Comparison of ENCODE assay signal across 23 mouse cellular contexts in the genomic region with DNA sequence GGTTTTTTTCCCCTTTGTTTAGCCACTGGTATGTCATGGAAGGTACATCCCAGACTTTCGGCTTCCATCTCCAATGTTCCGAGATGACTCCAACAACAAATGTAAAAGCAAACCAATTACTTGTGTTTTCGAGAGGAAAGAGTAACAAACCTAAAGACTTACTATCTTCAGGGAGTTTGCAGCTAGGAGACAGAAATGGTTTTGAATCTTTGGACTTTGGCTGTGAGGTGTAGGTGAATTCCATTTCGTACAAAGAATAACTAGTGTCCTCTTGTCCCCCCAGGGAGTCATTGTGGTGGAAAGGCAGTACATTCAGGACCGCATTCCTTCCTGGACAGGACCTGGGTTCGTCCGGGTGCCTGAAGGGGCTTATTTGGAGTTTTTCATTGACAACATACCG. TPM values are rescaled to one million over a fixed set of nuclear protein-coding genes. Genes with fewer than 3 reads are reported as not detected.
DNase-seq lines count a peak whose midpoint lies in the region; ATAC-seq lines count a peak whose summit lies in the region.
"Had no signal": no experiment of that assay in that cellular context is flagged by ENCODE, and none has a peak within 500 bp of the region (broad histone marks: within the 10 kb centered on the region; RNA-seq: fewer than 3 reads in every experiment).

No protein-coding gene starts in this region.

- no peaks in the 10 kb centered on the region for H3K27me3 ChIP-seq in heart, embryonic 15.5 days
- no peaks in the 10 kb centered on the region for H3K27me3 ChIP-seq in heart, embryonic 11.5 days (ENCODE audit: control insufficient read depth, insufficient read depth, low read length)
- H3K27me3 ChIP-seq: embryonic facial prominence, embryonic 13.5 days; embryonic facial prominence, embryonic 15.5 days; forebrain, embryonic 12.5 days had no signal

- H3K4me3 ChIP-seq in heart, embryonic 15.5 days, result no peak overlapping the region
- H3K4me3 ChIP-seq in heart, embryonic 11.5 days (ENCODE audit: low read depth, low read length), result no peak overlapping the region
- H3K4me3 ChIP-seq: embryonic facial prominence, embryonic 13.5 days; embryonic facial prominence, embryonic 15.5 days; erythroblast, embryonic 14.5 days; forebrain, embryonic 10.5 days; forebrain, embryonic 12.5 days had no signal

- peak; percentile 59 for DNase-seq in kidney, adult 9 months
- no peak for DNase-seq in kidney, postnatal 4 days
- DNase-seq: adrenal gland, adult 2 months; adrenal gland, postnatal 25 days; cerebellum, adult 11 months; cerebellum, adult 18-20 months; cerebellum, adult 8-10 months; cerebellum, adult 9-11 months; cerebellum, postnatal 14 days; cerebellum, postnatal 36 days; embryo, embryonic 11 days had no signal

- no peak for ATAC-seq in heart, embryonic 15.5 days (replicated peaks; ENCODE audit: insufficient number of reproducible peaks, insufficient read depth, low FRiP score, low read depth)
- no peak for ATAC-seq in heart, embryonic 11.5 days (replicated peaks; ENCODE audit: insufficient number of reproducible peaks, low FRiP score, low TSS enrichment)
- ATAC-seq: forebrain, embryonic 14.5 days; forebrain, embryonic 16.5 days had no signal

- peaks cover 54% of the 10 kb centered on the region for H3K4me1 ChIP-seq in heart, embryonic 15.5 days (replicated peaks)
- peaks cover 32% of the 10 kb centered on the region for H3K4me1 ChIP-seq in heart, embryonic 11.5 days (ENCODE audit: control insufficient read depth, insufficient read depth, low read length)
- H3K4me1 ChIP-seq: forebrain, embryonic 12.5 days had no signal

- no peak overlapping the region for H3K4me2 ChIP-seq in heart, embryonic 15.5 days
- no peak overlapping the region for H3K4me2 ChIP-seq in heart, embryonic 11.5 days
- H3K4me2 ChIP-seq: embryonic facial prominence, embryonic 13.5 days; embryonic facial prominence, embryonic 15.5 days; forebrain, embryonic 12.5 days had no signal

- H3K9me3 ChIP-seq in heart, embryonic 15.5 days (replicated peaks), result no peaks in the 10 kb centered on the region
- no peaks in the 10 kb centered on the region for H3K9me3 ChIP-seq in heart, embryonic 11.5 days (replicated peaks; ENCODE audit: control insufficient read depth, low read length)
- H3K9me3 ChIP-seq: embryonic facial prominence, embryonic 13.5 days; embryonic facial prominence, embryonic 15.5 days; forebrain, embryonic 10.5 days; forebrain, embryonic 12.5 days had no signal

- 82% methylated on average over 8 of the region's 8 CpGs for WGBS in heart, embryonic 15.5 days
- 82% methylated on average over 8 of the region's 8 CpGs for WGBS in heart, embryonic 11.5 days (ENCODE audit: insufficient replicate concordance)

- peaks cover 59% of the 10 kb centered on the region for H3K36me3 ChIP-seq in heart, embryonic 15.5 days
- peaks cover 44% of the 10 kb centered on the region for H3K36me3 ChIP-seq in heart, embryonic 11.5 days (ENCODE audit: control insufficient read depth, insufficient read depth, low read length)
- H3K36me3 ChIP-seq: forebrain, embryonic 12.5 days had no signal

- H3K27ac ChIP-seq in heart, embryonic 15.5 days, result peak overlapping the region; percentile 66; the same call in 1 of the 2 replicates
- H3K27ac ChIP-seq in heart, embryonic 11.5 days (ENCODE audit: low read depth, low read length), result no peak overlapping the region
- H3K27ac ChIP-seq: embryonic facial prominence, embryonic 13.5 days; embryonic facial prominence, embryonic 15.5 days; forebrain, embryonic 10.5 days; forebrain, embryonic 12.5 days had no signal

- no peak overlapping the region for H3K9ac ChIP-seq in heart, embryonic 15.5 days
- no peak overlapping the region for H3K9ac ChIP-seq in heart, embryonic 11.5 days (ENCODE audit: low read depth, low read length)
- H3K9ac ChIP-seq: embryonic facial prominence, embryonic 13.5 days; embryonic facial prominence, embryonic 15.5 days; forebrain, embryonic 12.5 days had no signal

RNA-seq across cellular contexts. Expression of gene Lamb1, which starts 33.5 kb away (rescaled TPM):
- 90.9 and 99.5 TPM in 2 replicates for polyA plus RNA-seq in heart, embryonic 15.5 days (2015; fragmentation: Nextera tagmentation; extraction: Ambion mirVana)
- polyA plus RNA-seq in heart, embryonic 11.5 days (2014; fragmentation: Nextera tagmentation; extraction: Ambion mirVana), result 67.4 and 92.3 TPM in 2 replicates

RNA-seq across cellular contexts. Expression of gene Dld, which starts 52.7 kb away (rescaled TPM):
- polyA plus RNA-seq in heart, embryonic 15.5 days (2015; fragmentation: Nextera tagmentation; extraction: Ambion mirVana), result 185 and 235 TPM in 2 replicates
- 207 and 218 TPM in 2 replicates for polyA plus RNA-seq in heart, embryonic 11.5 days (2014; fragmentation: Nextera tagmentation; extraction: Ambion mirVana)

RNA-seq across cellular contexts. Expression of gene Gm6993, which starts 58.0 kb away (rescaled TPM):
- not detected in 2 replicates for polyA plus RNA-seq in heart, embryonic 15.5 days (2015; fragmentation: Nextera tagmentation; extraction: Ambion mirVana)
- polyA plus RNA-seq in heart, embryonic 11.5 days (2014; fragmentation: Nextera tagmentation; extraction: Ambion mirVana), result not detected in 2 replicates
- polyA plus RNA-seq: adrenal gland, adult 2 months; brain, embryonic 14.5 days; C2C12; embryonic facial prominence, embryonic 11.5 days; embryonic facial prominence, embryonic 13.5 days; embryonic facial prominence, embryonic 15.5 days; erythroblast, embryonic 14.5 days; forebrain, embryonic 10.5 days; forebrain, embryonic 12.5 days; forebrain, embryonic 14.5 days; forebrain, embryonic 16.5 days had no signal
